Mouse (Mus musculus) ES-Bruce4 (cell line): ENCODE results near the gene Gbp3. TPM values are rescaled to one million over a fixed set of nuclear protein-coding genes. Genes with fewer than 3 reads are reported as not detected.
"Not testable (repeated sequence)": the region's sequence is repeated elsewhere in the genome, so short reads cannot be mapped to it uniquely, and the experiment has no call there.

ENCODE experiments used
- H3K27ac ChIP-seq: 2 replicates; pipeline ENCODE4 v1.5.1; 2012; ENCODE audit warnings: low read length, inconsistent platforms; ENCODE audit not compliant: insufficient read depth
- H3K27me3 ChIP-seq: 2 replicates; pipeline ENCODE4 v1.6.1; 2012; ENCODE audit warnings: mild to moderate bottlenecking, low read length, inconsistent platforms; ENCODE audit not compliant: control insufficient read depth, poor library complexity, insufficient read depth, severe bottlenecking
- H3K36me3 ChIP-seq: 2 replicates; pipeline ENCODE4 v1.6.1; 2012; ENCODE audit warnings: inconsistent platforms, mild to moderate bottlenecking, low read length, moderate library complexity; ENCODE audit not compliant: control insufficient read depth, poor library complexity, insufficient read depth, severe bottlenecking
- H3K4me1 ChIP-seq: one replicate; pipeline ENCODE4 v1.8.1; 2011; ENCODE audit warnings: low read length; ENCODE audit not compliant: control insufficient read depth, insufficient read depth
- H3K4me3 ChIP-seq: 2 replicates; pipeline ENCODE4 v1.5.1; 2011; ENCODE audit warnings: low read depth, mild to moderate bottlenecking, low read length
- H3K9ac ChIP-seq: 2 replicates; pipeline ENCODE4 v1.6.1; 2012; ENCODE audit warnings: low read depth, mild to moderate bottlenecking, inconsistent platforms; ENCODE audit not compliant: poor library complexity, severe bottlenecking
- H3K9me3 ChIP-seq: replicated peaks from 2 replicates; pipeline ENCODE4 v1.6.1; 2012; ENCODE audit warnings: mild to moderate bottlenecking, low read length, inconsistent platforms; ENCODE audit not compliant: control insufficient read depth, poor library complexity, insufficient read depth, severe bottlenecking
- CTCF ChIP-seq: IDR thresholded peaks from one replicate; pipeline ENCODE4 v1.8.1; 2011; ENCODE audit warnings: low read depth, low read length
- EP300 ChIP-seq: IDR thresholded peaks from 2 replicates; pipeline ENCODE4 v1.6.1; 2011; ENCODE audit warnings: low read depth, low read length; ENCODE audit not compliant: insufficient read depth
- POLR2A ChIP-seq: IDR thresholded peaks from one replicate; pipeline ENCODE4 v1.8.1; 2011; ENCODE audit warnings: low read length; ENCODE audit not compliant: insufficient read depth
- polyA plus RNA-seq: library from polyadenylated mRNA; stranded (reverse); fragments of >200 nt; gene quantifications from 2 replicates; pipeline ENCODE4 v1.2.4, GENCODE M21; 2011; ENCODE audit warnings: low read depth; ENCODE audit not compliant: missing spikeins, insufficient read depth, insufficient read length

The Gbp3 gene
- polyA plus RNA-seq, 1 experiment: 10.2 TPM

- no peak for TF ChIP-seq EP300
- no peak for TF ChIP-seq POLR2A
- no peak for TF ChIP-seq CTCF
- H3K36me3 ChIP-seq: no peaks in the 10 kb centered on the region
- no peak overlapping the region for H3K27ac ChIP-seq
- H3K27me3 ChIP-seq: no peaks in the 10 kb centered on the region
- no peaks in the 10 kb centered on the region for H3K4me1 ChIP-seq
- H3K9me3 ChIP-seq: no peaks in the 10 kb centered on the region
- H3K4me3 ChIP-seq: no peak overlapping the region
- H3K9ac ChIP-seq: no peak overlapping the region
Measured at GRCm38 (mm10) chr3:142533185-142533584, 26.6 kb upstream of the Gbp3 start.

- Histone ChIP-seq H3K4me3 (no peak overlapping the region), H3K9ac (no peak overlapping the region), H3K4me1 (no peaks in the 10 kb centered on the region), H3K27ac (no peak overlapping the region), H3K9me3 (no peaks in the 10 kb centered on the region), H3K27me3 (no peaks in the 10 kb centered on the region), H3K36me3 (no peaks in the 10 kb centered on the region)
- TF ChIP-seq CTCF: no peak
- no peak for TF ChIP-seq EP300
- TF ChIP-seq POLR2A: no peak
Measured at GRCm38 (mm10) chr3:142535667-142536066, 24.2 kb upstream of the Gbp3 start.

GRCm38 (mm10) chr3:142541391-142541790, 18.4 kb upstream of the Gbp3 start:
- Histone ChIP-seq H3K36me3 (no peaks in the 10 kb centered on the region), H3K4me1 (no peaks in the 10 kb centered on the region), H3K27ac (no peak overlapping the region), H3K9me3 (no peaks in the 10 kb centered on the region), H3K9ac (no peak overlapping the region), H3K4me3 (no peak overlapping the region), H3K27me3 (no peaks in the 10 kb centered on the region; the same call in 1 of the 2 replicates)
- TF ChIP-seq EP300: no peak
- TF ChIP-seq POLR2A: no peak
- no peak for TF ChIP-seq CTCF

- H3K9me3 ChIP-seq, H3K9ac ChIP-seq, H3K4me1 ChIP-seq, H3K27ac ChIP-seq, H3K36me3 ChIP-seq, H3K4me3 ChIP-seq, H3K27me3 ChIP-seq: not testable (repeated sequence)
Measured at GRCm38 (mm10) chr3:142542776-142543175, 17.1 kb upstream of the Gbp3 start.

- Histone ChIP-seq H3K4me1 (no peaks in the 10 kb centered on the region), H3K27ac (no peak overlapping the region), H3K9ac (no peak overlapping the region), H3K4me3 (no peak overlapping the region), H3K9me3 (no peaks in the 10 kb centered on the region), H3K36me3 (no peaks in the 10 kb centered on the region), H3K27me3 (no peaks in the 10 kb centered on the region)
- TF ChIP-seq CTCF: no peak
- TF ChIP-seq POLR2A: no peak
- no peak for TF ChIP-seq EP300
Measured at GRCm38 (mm10) chr3:142546690-142547089, 13.1 kb upstream of the Gbp3 start.

GRCm38 (mm10) chr3:142550052-142550676, 9.7 kb upstream of the Gbp3 start:
- no peaks in the 10 kb centered on the region for H3K27me3 ChIP-seq
- no peaks in the 10 kb centered on the region for H3K9me3 ChIP-seq
- H3K4me3 ChIP-seq: no peak overlapping the region
- no peak overlapping the region for H3K9ac ChIP-seq
- H3K36me3 ChIP-seq: no peaks in the 10 kb centered on the region
- no peak for TF ChIP-seq POLR2A
- TF ChIP-seq CTCF: no peak
- H3K27ac ChIP-seq: no peak overlapping the region
- H3K4me1 ChIP-seq: no peaks in the 10 kb centered on the region
